Mouse (Mus musculus): ENCODE results near the gene Ppargc1a. TPM values are rescaled to one million over a fixed set of nuclear protein-coding genes. Genes with fewer than 3 reads are reported as not detected.

The Ppargc1a gene
- polyA plus RNA-seq, 1 experiment from 2014 or later, result 4.1 TPM

DNA sequence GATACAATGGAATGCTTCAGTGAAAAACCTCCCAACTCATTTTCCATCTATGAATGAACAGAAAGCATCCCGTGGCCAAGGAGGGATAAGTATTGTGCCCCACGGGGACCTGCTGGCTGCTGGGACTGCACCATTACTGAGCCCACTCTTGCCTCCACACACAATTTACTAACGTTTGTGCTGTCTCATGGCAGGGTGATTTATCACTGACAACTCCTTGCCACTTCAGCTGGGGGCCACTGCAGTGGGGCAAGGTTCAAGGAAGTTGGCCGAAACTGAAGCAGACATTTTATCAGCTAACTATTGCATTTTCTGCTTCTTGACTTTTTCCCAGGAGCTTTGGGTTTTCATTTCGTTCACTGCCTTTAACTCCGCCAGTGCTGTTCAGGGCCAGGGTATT, 17.5 kb upstream of the Ppargc1a start:
- Histone ChIP-seq H3K9me3 (ENCODE audit: control insufficient read depth, low read length) (no peaks in the 10 kb centered on the region), H3K27me3 (ENCODE audit: control insufficient read depth, insufficient read depth, low read length) (no peaks in the 10 kb centered on the region), H3K4me3 (ENCODE audit: low read depth, low read length) (no peak overlapping the region), H3K9ac (ENCODE audit: low read depth, low read length) (no peak overlapping the region), H3K36me3 (ENCODE audit: control insufficient read depth, insufficient read depth, low read length) (no peaks in the 10 kb centered on the region), H3K4me2 (replicated peaks; ENCODE audit: low read depth, low read length) (no peak overlapping the region), H3K4me1 (replicated peaks; ENCODE audit: control insufficient read depth, insufficient read depth, low read length) (no peaks in the 10 kb centered on the region), H3K27ac (ENCODE audit: low read depth, low read length) (no peak overlapping the region)
- DNase-seq (ENCODE audit: low spot score) (no peak), ATAC-seq (ENCODE audit: low FRiP score) (no peak)
- WGBS, result 50% methylated on average over 6 of the region's 6 CpGs

DNA sequence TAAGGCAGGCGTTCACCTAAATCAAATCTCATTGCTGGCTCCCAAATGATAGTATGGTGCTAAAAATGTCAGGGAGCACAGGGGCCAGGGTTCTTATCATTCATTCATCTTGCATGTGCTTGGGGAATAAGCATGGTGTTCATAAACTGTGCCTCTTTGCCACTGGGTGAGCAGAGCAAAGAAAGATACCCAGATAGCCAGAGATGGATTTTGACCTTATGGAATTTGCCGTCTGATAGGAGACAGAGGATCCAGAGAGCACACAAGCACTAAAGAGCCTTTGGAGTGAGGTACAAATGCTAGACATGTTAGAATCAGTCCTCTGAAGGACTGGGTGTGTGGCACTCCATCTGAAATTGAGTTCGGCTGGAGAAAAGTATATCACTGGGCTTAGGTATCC, 16.7 kb upstream of the Ppargc1a start:
- no peaks in the 10 kb centered on the region for H3K9me3 ChIP-seq (ENCODE audit: control insufficient read depth, low read length)
- no peak overlapping the region for H3K9ac ChIP-seq (ENCODE audit: low read depth, low read length)
- no peak overlapping the region for H3K4me3 ChIP-seq (ENCODE audit: low read depth, low read length)
- no peaks in the 10 kb centered on the region for H3K4me1 ChIP-seq (replicated peaks; ENCODE audit: control insufficient read depth, insufficient read depth, low read length)
- DNase-seq (ENCODE audit: low spot score), result no peak
- no peaks in the 10 kb centered on the region for H3K36me3 ChIP-seq (ENCODE audit: control insufficient read depth, insufficient read depth, low read length)
- H3K27ac ChIP-seq (ENCODE audit: low read depth, low read length), result no peak overlapping the region
- ATAC-seq (ENCODE audit: low FRiP score), result no peak
- 87% methylated on average over 3 of the region's 3 CpGs for WGBS
- no peak overlapping the region for H3K4me2 ChIP-seq (replicated peaks; ENCODE audit: low read depth, low read length)
- no peaks in the 10 kb centered on the region for H3K27me3 ChIP-seq (ENCODE audit: control insufficient read depth, insufficient read depth, low read length)

DNA sequence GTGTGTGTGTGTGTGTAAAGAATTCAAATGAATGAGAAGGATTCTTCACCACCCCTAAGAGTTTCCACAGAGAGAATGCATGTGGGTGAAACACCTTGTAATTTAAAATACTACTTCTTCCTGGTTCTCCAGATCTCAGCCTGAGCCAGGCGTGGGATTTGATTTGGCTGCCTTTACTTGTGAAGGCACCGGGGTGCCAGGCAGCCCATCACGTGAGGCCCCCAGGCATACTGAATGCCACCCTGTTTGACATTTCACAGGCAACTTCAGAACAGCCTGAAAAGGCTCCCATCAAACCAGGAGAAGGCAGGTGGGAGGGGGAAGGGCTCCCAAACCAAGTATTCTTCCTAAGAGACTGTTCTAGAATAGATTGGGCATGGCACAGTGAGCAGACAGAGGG, 16.1 kb upstream of the Ppargc1a start:
- Histone ChIP-seq H3K36me3 (ENCODE audit: control insufficient read depth, insufficient read depth, low read length) (no peaks in the 10 kb centered on the region), H3K9me3 (ENCODE audit: control insufficient read depth, low read length) (no peaks in the 10 kb centered on the region), H3K4me3 (ENCODE audit: low read depth, low read length) (no peak overlapping the region), H3K27ac (ENCODE audit: low read depth, low read length) (no peak overlapping the region), H3K9ac (ENCODE audit: low read depth, low read length) (no peak overlapping the region), H3K27me3 (ENCODE audit: control insufficient read depth, insufficient read depth, low read length) (no peaks in the 10 kb centered on the region), H3K4me1 (replicated peaks; ENCODE audit: control insufficient read depth, insufficient read depth, low read length) (no peaks in the 10 kb centered on the region), H3K4me2 (replicated peaks; ENCODE audit: low read depth, low read length) (no peak overlapping the region)
- ATAC-seq (ENCODE audit: low FRiP score) (no peak), DNase-seq (ENCODE audit: low spot score) (no peak)
- WGBS, result 86% methylated on average over 3 of the region's 3 CpGs

DNA sequence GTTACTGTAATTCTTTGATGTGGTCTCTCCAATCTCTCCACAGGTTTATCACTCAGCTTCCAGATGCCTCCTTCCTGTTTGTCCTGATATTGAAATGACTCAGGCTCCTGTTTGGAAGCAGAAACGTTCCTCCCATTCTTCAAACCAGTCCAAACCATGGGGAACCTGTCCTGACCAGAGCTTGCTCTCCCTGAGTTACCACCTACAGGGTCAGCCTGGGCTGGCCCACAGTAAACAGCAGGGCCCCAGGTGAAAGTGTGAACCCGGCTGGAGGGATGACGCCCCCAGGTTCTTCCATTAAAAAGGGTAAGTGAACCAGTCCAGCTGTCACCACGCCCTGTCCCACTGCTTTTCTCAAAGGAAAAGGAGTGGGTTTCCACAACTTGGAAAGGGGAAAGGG, 15.5 kb upstream of the Ppargc1a start:
- Histone ChIP-seq H3K27ac (ENCODE audit: low read depth, low read length) (no peak overlapping the region), H3K9ac (ENCODE audit: low read depth, low read length) (no peak overlapping the region)
- no peak for ATAC-seq (ENCODE audit: low FRiP score)

DNA sequence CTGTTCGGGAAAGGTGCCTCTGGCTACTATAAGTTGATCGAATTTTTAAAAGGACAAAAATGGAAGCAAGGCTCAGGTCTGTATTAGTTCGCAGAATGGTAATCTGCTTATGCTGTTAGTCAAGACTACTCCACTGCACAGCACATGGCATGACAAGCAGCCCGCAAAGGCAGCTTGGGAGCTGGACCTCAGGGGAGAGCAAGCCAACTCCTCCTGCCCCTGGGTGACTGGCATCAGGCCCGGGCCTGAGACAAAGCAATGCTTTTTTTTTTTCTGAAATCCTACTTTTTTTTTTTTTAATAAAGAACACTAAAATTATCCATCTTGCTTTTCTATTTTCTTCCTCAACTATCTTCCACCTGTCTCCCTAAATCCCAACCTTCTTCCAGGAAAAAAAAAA, 15.1 kb upstream of the Ppargc1a start:
- Histone ChIP-seq H3K27ac (ENCODE audit: low read depth, low read length) (no peak overlapping the region), H3K4me2 (replicated peaks; ENCODE audit: low read depth, low read length) (no peak overlapping the region), H3K9ac (ENCODE audit: low read depth, low read length) (no peak overlapping the region), H3K4me3 (ENCODE audit: low read depth, low read length) (no peak overlapping the region), H3K4me1 (replicated peaks; ENCODE audit: control insufficient read depth, insufficient read depth, low read length) (no peaks in the 10 kb centered on the region), H3K36me3 (ENCODE audit: control insufficient read depth, insufficient read depth, low read length) (no peaks in the 10 kb centered on the region), H3K9me3 (ENCODE audit: control insufficient read depth, low read length) (no peaks in the 10 kb centered on the region), H3K27me3 (ENCODE audit: control insufficient read depth, insufficient read depth, low read length) (no peaks in the 10 kb centered on the region)
- 88% methylated on average over 5 of the region's 5 CpGs for WGBS
- no peak for ATAC-seq (ENCODE audit: low FRiP score)
- DNase-seq (ENCODE audit: low spot score), result no peak

More for the DNA sequence above, 15.5 kb upstream of the Ppargc1a start:
- no peak overlapping the region for H3K4me3 ChIP-seq (ENCODE audit: low read depth, low read length)
- no peaks in the 10 kb centered on the region for H3K9me3 ChIP-seq (ENCODE audit: control insufficient read depth, low read length)
- no peak overlapping the region for H3K4me2 ChIP-seq (replicated peaks; ENCODE audit: low read depth, low read length)
- WGBS, result 50% methylated on average over 4 of the region's 4 CpGs
- H3K27me3 ChIP-seq (ENCODE audit: control insufficient read depth, insufficient read depth, low read length), result no peaks in the 10 kb centered on the region
- H3K36me3 ChIP-seq (ENCODE audit: control insufficient read depth, insufficient read depth, low read length), result no peaks in the 10 kb centered on the region
- no peak for DNase-seq (ENCODE audit: low spot score)
- no peaks in the 10 kb centered on the region for H3K4me1 ChIP-seq (replicated peaks; ENCODE audit: control insufficient read depth, insufficient read depth, low read length)

DNA sequence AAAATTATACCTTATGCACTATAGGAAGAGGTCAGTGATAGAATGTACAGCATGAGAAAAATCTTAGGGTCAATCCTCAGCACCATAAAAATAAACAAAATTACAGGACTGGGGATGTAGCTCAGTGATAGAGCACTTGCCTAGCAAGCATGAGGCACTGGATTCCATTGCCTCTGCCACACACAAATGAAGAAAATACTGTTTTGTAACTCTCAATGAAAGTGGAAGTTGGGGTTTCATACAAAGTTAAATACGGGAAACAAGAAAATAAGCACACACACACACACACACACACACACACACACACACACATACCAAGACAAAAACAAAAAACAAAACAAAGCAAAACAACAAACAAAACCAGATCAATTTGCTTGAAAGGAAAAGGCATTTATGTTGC, 10.1 kb upstream of the Ppargc1a start:
- WGBS, result 85% methylated on average over 1 of the region's 1 CpGs
- no peak for ATAC-seq (ENCODE audit: low FRiP score)
- Histone ChIP-seq H3K27ac (ENCODE audit: low read depth, low read length) (no peak overlapping the region), H3K9me3 (ENCODE audit: control insufficient read depth, low read length) (no peaks in the 10 kb centered on the region), H3K4me2 (replicated peaks; ENCODE audit: low read depth, low read length) (no peak overlapping the region), H3K9ac (ENCODE audit: low read depth, low read length) (no peak overlapping the region), H3K4me1 (replicated peaks; ENCODE audit: control insufficient read depth, insufficient read depth, low read length) (no peaks in the 10 kb centered on the region), H3K36me3 (ENCODE audit: control insufficient read depth, insufficient read depth, low read length) (no peaks in the 10 kb centered on the region), H3K27me3 (ENCODE audit: control insufficient read depth, insufficient read depth, low read length) (no peaks in the 10 kb centered on the region), H3K4me3 (ENCODE audit: low read depth, low read length) (no peak overlapping the region)
- DNase-seq (ENCODE audit: low spot score), result no peak

DNA sequence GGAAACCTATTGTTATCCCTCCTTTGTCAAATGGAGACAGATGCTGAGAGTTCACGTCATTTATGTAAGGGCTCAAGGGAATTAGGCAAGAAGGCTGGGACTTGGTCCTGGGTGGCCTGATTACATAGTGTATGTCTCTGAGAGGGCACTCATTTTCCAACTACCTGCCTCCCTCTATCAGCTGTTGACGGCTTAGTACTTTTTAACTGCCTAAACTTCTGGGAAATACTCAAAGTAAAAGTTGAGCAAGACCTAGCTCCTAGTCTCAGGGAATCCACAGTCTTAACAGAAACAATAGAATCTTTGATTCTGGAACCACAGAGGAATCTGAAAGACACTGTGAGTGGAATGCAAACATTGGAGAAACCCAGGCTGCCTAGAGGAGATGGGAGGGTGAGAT, 6.2 kb upstream of the Ppargc1a start:
- no peak for DNase-seq (ENCODE audit: low spot score)
- Histone ChIP-seq H3K4me1 (replicated peaks; ENCODE audit: control insufficient read depth, insufficient read depth, low read length) (no peaks in the 10 kb centered on the region), H3K27ac (ENCODE audit: low read depth, low read length) (no peak overlapping the region), H3K9me3 (ENCODE audit: control insufficient read depth, low read length) (no peaks in the 10 kb centered on the region), H3K27me3 (ENCODE audit: control insufficient read depth, insufficient read depth, low read length) (no peaks in the 10 kb centered on the region), H3K4me2 (replicated peaks; ENCODE audit: low read depth, low read length) (no peak overlapping the region), H3K4me3 (ENCODE audit: low read depth, low read length) (no peak overlapping the region), H3K36me3 (ENCODE audit: control insufficient read depth, insufficient read depth, low read length) (no peaks in the 10 kb centered on the region), H3K9ac (ENCODE audit: low read depth, low read length) (no peak overlapping the region)
- WGBS, result 56% methylated on average over 2 of the region's 2 CpGs
- ATAC-seq (ENCODE audit: low FRiP score), result no peak

DNA sequence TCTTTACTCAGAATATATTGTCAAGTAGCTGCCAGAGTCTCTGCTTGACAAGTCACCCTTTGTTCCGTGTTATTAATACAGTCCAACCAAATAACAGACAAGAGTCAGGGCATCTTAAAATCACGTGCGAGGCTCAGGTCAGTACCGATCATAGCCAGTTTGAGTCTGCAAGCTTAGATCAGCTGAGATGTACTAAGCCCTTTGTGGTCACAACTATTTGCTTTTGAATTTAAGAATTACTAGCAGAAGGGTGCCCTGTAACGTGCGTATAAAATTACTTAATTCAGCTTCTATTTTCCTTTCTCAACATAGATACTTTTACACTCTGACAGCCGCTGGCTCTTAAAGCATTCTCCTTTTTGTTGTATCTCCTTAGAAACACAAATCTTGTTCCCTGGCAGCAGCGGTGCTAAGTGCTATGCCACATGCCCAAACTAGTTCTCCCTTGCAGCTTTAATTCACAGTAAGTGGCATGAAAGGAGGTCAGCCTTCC, 718 bp upstream of the Ppargc1a start:
- no peaks in the 10 kb centered on the region for H3K9me3 ChIP-seq (ENCODE audit: control insufficient read depth, low read length)
- no peak overlapping the region for H3K27ac ChIP-seq (ENCODE audit: low read depth, low read length)
- H3K36me3 ChIP-seq (ENCODE audit: control insufficient read depth, insufficient read depth, low read length), result no peaks in the 10 kb centered on the region
- H3K27me3 ChIP-seq (ENCODE audit: control insufficient read depth, insufficient read depth, low read length), result no peaks in the 10 kb centered on the region
- no peak overlapping the region for H3K4me3 ChIP-seq (ENCODE audit: low read depth, low read length)
- no peak overlapping the region for H3K4me2 ChIP-seq (replicated peaks; ENCODE audit: low read depth, low read length)
- H3K4me1 ChIP-seq (replicated peaks; ENCODE audit: control insufficient read depth, insufficient read depth, low read length), result no peaks in the 10 kb centered on the region
- ATAC-seq (ENCODE audit: low FRiP score) (peak; percentile 43), DNase-seq (ENCODE audit: low spot score) (no peak)
- H3K9ac ChIP-seq (ENCODE audit: low read depth, low read length), result no peak overlapping the region
- WGBS, result 47% methylated on average over 8 of the region's 8 CpGs

DNA sequence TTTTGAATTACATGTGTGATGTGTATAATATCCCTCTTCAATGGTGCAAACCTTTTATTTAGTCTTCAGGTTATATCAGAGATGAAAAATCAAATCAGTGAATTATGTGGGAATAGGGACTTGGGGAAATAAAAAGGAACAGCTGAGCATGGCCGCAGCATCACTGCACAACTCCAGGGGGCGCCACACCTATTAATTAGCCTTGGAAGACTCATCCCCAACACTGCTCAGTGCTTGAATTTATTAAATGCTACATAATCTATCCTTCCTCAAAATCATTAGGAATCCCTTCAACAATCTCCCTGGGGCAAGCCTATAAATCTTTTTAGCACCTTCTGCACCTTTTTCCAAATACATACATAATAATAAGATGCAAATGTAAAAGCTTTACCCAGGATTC, 1.9 kb downstream of the Ppargc1a start:
- Histone ChIP-seq H3K27me3 (ENCODE audit: control insufficient read depth, insufficient read depth, low read length) (no peaks in the 10 kb centered on the region), H3K27ac (ENCODE audit: low read depth, low read length) (no peak overlapping the region), H3K4me2 (replicated peaks; ENCODE audit: low read depth, low read length) (no peak overlapping the region), H3K9ac (ENCODE audit: low read depth, low read length) (no peak overlapping the region), H3K36me3 (ENCODE audit: control insufficient read depth, insufficient read depth, low read length) (no peaks in the 10 kb centered on the region), H3K9me3 (ENCODE audit: control insufficient read depth, low read length) (no peaks in the 10 kb centered on the region), H3K4me1 (replicated peaks; ENCODE audit: control insufficient read depth, insufficient read depth, low read length) (no peaks in the 10 kb centered on the region), H3K4me3 (ENCODE audit: low read depth, low read length) (no peak overlapping the region)
- DNase-seq (ENCODE audit: low spot score) (no peak), ATAC-seq (ENCODE audit: low FRiP score) (no peak)
- WGBS, result 66% methylated on average over 2 of the region's 2 CpGs
